26 mouse cellular contexts compared by ENCODE assay signal in genomic region chr13:34842851-34843250, GRCm38 (mm10).
"Had no signal": no experiment of that assay in that cellular context is flagged by ENCODE, and none has a peak within 500 bp of the region (broad histone marks: within the 10 kb centered on the region; RNA-seq: fewer than 3 reads in every experiment).

No protein-coding gene starts in this region.

- H3K9me3 ChIP-seq: heart, embryonic 10.5 days; heart, embryonic 12.5 days; hindbrain, embryonic 10.5 days; hindbrain, embryonic 12.5 days; intestine, embryonic 15.5 days; limb, embryonic 10.5 days; limb, embryonic 12.5 days; liver, embryonic 13.5 days; liver, embryonic 15.5 days had no signal

- H3K36me3 ChIP-seq: heart, embryonic 10.5 days; heart, embryonic 12.5 days; hindbrain, embryonic 10.5 days; hindbrain, embryonic 12.5 days; intestine, embryonic 15.5 days; limb, embryonic 10.5 days; limb, embryonic 12.5 days; liver, embryonic 13.5 days; liver, embryonic 15.5 days had no signal

- H3K9ac ChIP-seq: heart, embryonic 12.5 days; hindbrain, embryonic 12.5 days; hindbrain, embryonic 14.5 days; intestine, embryonic 15.5 days; limb, embryonic 12.5 days; liver, embryonic 13.5 days; liver, embryonic 15.5 days; liver, postnatal 0 days had no signal

- DNase-seq: gastrocnemius, adult 2 months; gastrocnemius, postnatal 10 days; gastrocnemius, postnatal 25 days; heart, adult 18-20 months; heart, postnatal 10 days; heart, postnatal 4 days; kidney, postnatal 14 days; kidney, postnatal 36 days; liver; liver, embryonic 13.5 days; liver, postnatal 0 days had no signal

- H3K4me3 ChIP-seq: gastrocnemius, adult 2 months; heart, embryonic 10.5 days; heart, embryonic 12.5 days; hindbrain, embryonic 10.5 days; hindbrain, embryonic 12.5 days; intestine, embryonic 15.5 days; layer of hippocampus, adult 2 months; left cerebral cortex, adult 2 months; limb, embryonic 10.5 days; limb, embryonic 12.5 days; liver, embryonic 13.5 days; liver, embryonic 15.5 days had no signal

- H3K4me1 ChIP-seq: heart, embryonic 10.5 days; heart, embryonic 12.5 days; hindbrain, embryonic 10.5 days; hindbrain, embryonic 12.5 days; intestine, embryonic 15.5 days; limb, embryonic 10.5 days; limb, embryonic 12.5 days; liver, embryonic 15.5 days had no signal

- H3K4me2 ChIP-seq: heart, embryonic 12.5 days; hindbrain, embryonic 12.5 days; hindbrain, embryonic 14.5 days; intestine, embryonic 15.5 days; limb, embryonic 12.5 days; liver, embryonic 11.5 days; liver, embryonic 13.5 days; liver, embryonic 15.5 days had no signal

- H3K27me3 ChIP-seq: heart, embryonic 12.5 days; hindbrain, embryonic 12.5 days; intestine, embryonic 15.5 days; limb, embryonic 12.5 days; liver, embryonic 13.5 days; liver, embryonic 15.5 days had no signal

- H3K27ac ChIP-seq: gastrocnemius, adult 2 months; heart, embryonic 10.5 days; hindbrain, embryonic 10.5 days; hindbrain, embryonic 12.5 days; hindbrain, embryonic 14.5 days; intestine, embryonic 15.5 days; layer of hippocampus, adult 2 months; left cerebral cortex, adult 2 months; limb, embryonic 10.5 days; limb, embryonic 12.5 days; liver, embryonic 13.5 days; liver, embryonic 15.5 days had no signal

- ATAC-seq: hindbrain, embryonic 16.5 days; inflammation-experienced regulatory T-cells, adult 6 months; intestine, embryonic 15.5 days; intestine, postnatal 0 days; liver, postnatal 0 days had no signal
